ENCODE assay signal across 10 mouse cellular contexts in the genomic region with DNA sequence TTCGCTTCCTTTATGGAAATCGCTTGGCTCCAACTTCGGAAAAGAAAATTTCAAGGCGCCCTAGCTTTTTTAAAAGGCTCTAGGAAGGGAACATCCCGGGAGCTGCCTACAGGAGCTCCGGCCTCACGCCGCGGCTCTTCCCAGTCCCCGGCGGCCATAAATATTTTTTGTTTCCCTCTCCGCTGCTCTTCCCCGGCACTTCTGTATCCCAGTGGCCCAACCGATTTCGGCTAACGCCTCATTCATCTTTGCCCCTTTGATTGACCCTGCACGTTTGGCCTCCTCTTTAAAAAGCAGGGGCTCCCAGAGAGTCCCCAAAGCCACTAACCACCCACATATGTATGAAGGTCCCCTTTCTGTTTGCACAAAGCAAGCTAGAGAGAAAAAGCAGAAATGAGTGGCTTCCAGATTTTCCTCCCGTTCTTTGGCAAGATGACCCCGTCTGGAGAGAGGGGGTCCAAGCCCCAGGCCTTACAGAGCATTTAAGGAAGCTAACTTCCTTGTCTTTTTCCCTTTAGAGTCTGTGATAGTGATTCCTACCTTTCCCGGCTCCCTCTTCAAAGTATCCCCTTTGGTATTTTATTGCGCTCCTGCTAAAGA. TPM values are rescaled to one million over a fixed set of nuclear protein-coding genes. Genes with fewer than 3 reads are reported as not detected.
DNase-seq lines count a peak whose midpoint lies in the region; ATAC-seq and TF ChIP-seq lines count a peak whose summit lies in the region.
"Had no signal": no experiment of that assay in that cellular context is flagged by ENCODE, and none has a peak within 500 bp of the region (broad histone marks: within the 10 kb centered on the region; RNA-seq: fewer than 3 reads in every experiment).

No protein-coding gene starts in this region.

- H3K4me1 ChIP-seq in midbrain, embryonic 10.5 days: peaks cover 7% of the 10 kb centered on the region
- no peaks in the 10 kb centered on the region for H3K4me1 ChIP-seq in midbrain, postnatal 0 days (ENCODE audit: insufficient read depth, low read length)
- H3K4me1 ChIP-seq in kidney, postnatal 0 days (replicated peaks; ENCODE audit: insufficient read depth, low read length): peaks cover 33% of the 10 kb centered on the region
- peaks cover 25% of the 10 kb centered on the region for H3K4me1 ChIP-seq in stomach, embryonic 14.5 days (ENCODE audit: control insufficient read depth, insufficient read depth, low read length)
- H3K4me1 ChIP-seq: forebrain, embryonic 13.5 days had no signal

- no peak for TF ChIP-seq CTCF in midbrain, postnatal 0 days (IDR thresholded peaks at IDR 0.05)
- no peak for TF ChIP-seq CTCF in kidney, postnatal 0 days (IDR thresholded peaks at IDR 0.05; ENCODE audit: low read depth)

- no peaks in the 10 kb centered on the region for H3K36me3 ChIP-seq in midbrain, embryonic 10.5 days
- H3K36me3 ChIP-seq in midbrain, postnatal 0 days (ENCODE audit: insufficient read depth, low read length): no peaks in the 10 kb centered on the region
- H3K36me3 ChIP-seq in kidney, postnatal 0 days (ENCODE audit: insufficient read depth, low read length): no peaks in the 10 kb centered on the region
- H3K36me3 ChIP-seq in stomach, embryonic 14.5 days (ENCODE audit: control insufficient read depth, insufficient read depth, low read length): no peaks in the 10 kb centered on the region

- no peak for ATAC-seq in midbrain, postnatal 0 days (ENCODE audit: low FRiP score)
- no peak for ATAC-seq in kidney, postnatal 0 days (replicated peaks; ENCODE audit: low FRiP score, low read depth)
- no peak for ATAC-seq in stomach, embryonic 14.5 days (ENCODE audit: insufficient number of reproducible peaks, insufficient read depth, low FRiP score, low read depth)
- ATAC-seq: forebrain, embryonic 13.5 days had no signal

- no peak overlapping the region for H3K4me2 ChIP-seq in midbrain, postnatal 0 days (ENCODE audit: low read depth, low read length, poor library complexity, severe bottlenecking)
- H3K4me2 ChIP-seq in kidney, postnatal 0 days (ENCODE audit: low read length): peak overlapping the region; percentile 75
- peak overlapping the region; percentile 76 for H3K4me2 ChIP-seq in stomach, embryonic 14.5 days (replicated peaks; ENCODE audit: low read depth, low read length)
- H3K4me2 ChIP-seq: forebrain, embryonic 13.5 days had no signal

- H3K4me3 ChIP-seq in midbrain, embryonic 10.5 days: no peak overlapping the region
- no peak overlapping the region for H3K4me3 ChIP-seq in midbrain, postnatal 0 days (ENCODE audit: low read depth, low read length)
- peak overlapping the region; percentile 37 for H3K4me3 ChIP-seq in kidney, postnatal 0 days (replicated peaks; ENCODE audit: low read depth, low read length)
- peak overlapping the region; percentile 31 for H3K4me3 ChIP-seq in stomach, embryonic 14.5 days (ENCODE audit: low read depth, low read length)
- H3K4me3 ChIP-seq: forebrain, embryonic 13.5 days had no signal

- H3K9ac ChIP-seq in midbrain, postnatal 0 days (replicated peaks; ENCODE audit: low read length, poor library complexity, severe bottlenecking): no peak overlapping the region
- peak overlapping the region; percentile 69 for H3K9ac ChIP-seq in kidney, postnatal 0 days (ENCODE audit: low read depth, low read length)
- H3K9ac ChIP-seq in stomach, embryonic 14.5 days (replicated peaks; ENCODE audit: low read depth, low read length): peak overlapping the region; percentile 57
- H3K9ac ChIP-seq: forebrain, embryonic 13.5 days had no signal

- DNase-seq in adrenal gland, postnatal 10 days: peak; percentile 26
- DNase-seq in adrenal gland, postnatal 4 days (ENCODE audit: low spot score in 2 of 2): no peak
- peak; percentile 49 for DNase-seq in midbrain, embryonic 10.5 days (ENCODE audit: low spot score)
- DNase-seq in midbrain, postnatal 0 days (ENCODE audit: low spot score): no peak
- peak; percentile 68 for DNase-seq in kidney, postnatal 0 days (ENCODE audit: low spot score)
- no peak for DNase-seq in layer of hippocampus, adult 11-12 months (ENCODE audit: low spot score)
- DNase-seq in right cerebral cortex, adult 18-20 months: no peak
- DNase-seq: cerebellum, adult 11-12 months had no signal

- H3K9me3 ChIP-seq in midbrain, embryonic 10.5 days (replicated peaks): no peaks in the 10 kb centered on the region
- no peaks in the 10 kb centered on the region for H3K9me3 ChIP-seq in midbrain, postnatal 0 days (ENCODE audit: low read length)
- no peaks in the 10 kb centered on the region for H3K9me3 ChIP-seq in kidney, postnatal 0 days (replicated peaks; ENCODE audit: low read length)
- no peaks in the 10 kb centered on the region for H3K9me3 ChIP-seq in stomach, embryonic 14.5 days (ENCODE audit: control insufficient read depth, low read depth, low read length)
- H3K9me3 ChIP-seq: forebrain, embryonic 13.5 days had no signal

- WGBS in midbrain, embryonic 10.5 days: under 1% methylated on average over 21 of the region's 21 CpGs
- WGBS in midbrain, postnatal 0 days: 1% methylated on average over 21 of the region's 21 CpGs
- 8% methylated on average over 21 of the region's 21 CpGs for WGBS in kidney, postnatal 0 days
- WGBS in stomach, embryonic 14.5 days: 4% methylated on average over 21 of the region's 21 CpGs

- peaks cover 100% of the 10 kb centered on the region for H3K27me3 ChIP-seq in midbrain, embryonic 10.5 days (ENCODE audit: low read depth, poor library complexity, severe bottlenecking)
- peaks cover 81% of the 10 kb centered on the region for H3K27me3 ChIP-seq in midbrain, postnatal 0 days (ENCODE audit: insufficient read depth, low read length)
- H3K27me3 ChIP-seq in kidney, postnatal 0 days (ENCODE audit: insufficient read depth, low read length): no peaks in the 10 kb centered on the region
- H3K27me3 ChIP-seq in stomach, embryonic 14.5 days (ENCODE audit: control insufficient read depth, insufficient read depth, low read length): no peaks in the 10 kb centered on the region

- H3K27ac ChIP-seq in midbrain, embryonic 10.5 days (replicated peaks): no peak overlapping the region
- no peak overlapping the region for H3K27ac ChIP-seq in midbrain, postnatal 0 days (ENCODE audit: low read depth, low read length)
- H3K27ac ChIP-seq in kidney, postnatal 0 days: peak overlapping the region; percentile 98
- H3K27ac ChIP-seq in stomach, embryonic 14.5 days (ENCODE audit: low read length): peak overlapping the region; percentile 98
- H3K27ac ChIP-seq: forebrain, embryonic 13.5 days had no signal

RNA-seq across cellular contexts. Expression of a gene that starts 40.8 kb away (rescaled TPM):
- total RNA-seq in adrenal gland, postnatal 10 days (2021): 1 to 10 TPM; 6.1 to 9.2 TPM
- total RNA-seq in adrenal gland, postnatal 4 days (2021): 10 to 100 TPM; 11.3 to 13.4 TPM
- not detected in 2 replicates for polyA plus RNA-seq in midbrain, embryonic 10.5 days (2016; fragmentation: Nextera tagmentation; extraction: Ambion mirVana)
- 2.2 TPM in 1 of 2 replicates, not detected in the other for total RNA-seq in midbrain, postnatal 0 days (2014; rRNA removed)
- not detected in 2 replicates for polyA plus RNA-seq in midbrain, postnatal 0 days (2015; fragmentation: Nextera tagmentation; extraction: Ambion mirVana)
- polyA plus RNA-seq in kidney, postnatal 0 days (2015; fragmentation: Nextera tagmentation; extraction: Ambion mirVana): 5.9 and 7.0 TPM in 2 replicates
- polyA plus RNA-seq in stomach, embryonic 14.5 days (2014; fragmentation: Nextera tagmentation; extraction: Ambion mirVana): 23.4 and 26.5 TPM in 2 replicates
- polyA plus RNA-seq: forebrain, embryonic 13.5 days had no signal

Comparison
In these comparisons a context has a peak if more than half of its experiments do, and no peak if none do; other contexts are left out.
1. DNase-seq: peak in adrenal gland, postnatal 10 days (single experiment), midbrain, embryonic 10.5 days (single experiment) and kidney, postnatal 0 days (single experiment); none in adrenal gland, postnatal 4 days (0 of 2), midbrain, postnatal 0 days (single experiment), layer of hippocampus, adult 11-12 months (single experiment) and right cerebral cortex, adult 18-20 months (single experiment).
2. H3K27ac ChIP-seq: peak in kidney, postnatal 0 days (single experiment) and stomach, embryonic 14.5 days (single experiment); none in midbrain, embryonic 10.5 days (single experiment) and midbrain, postnatal 0 days (single experiment).
3. H3K4me3 ChIP-seq: peak in kidney, postnatal 0 days (single experiment) and stomach, embryonic 14.5 days (single experiment); none in midbrain, embryonic 10.5 days (single experiment) and midbrain, postnatal 0 days (single experiment).